Mouse (Mus musculus): ENCODE measurements around the gene Cd80.

GRCm38 (mm10) chr16:38476312-38477240, 21.2 kb downstream of the Cd80 start:
- no peak for TF ChIP-seq CTCF (IDR thresholded peaks at IDR 0.05; ENCODE audit: low read depth)
- no peak for TF ChIP-seq EP300 (IDR thresholded peaks at IDR 0.05; ENCODE audit: low read depth)

Measured in liver, embryonic 14.5 days (tissue).